Mouse (Mus musculus) left cerebral cortex, adult 11 months (tissue): Measurements from ENCODE around the gene D930048N14Rik.
"Not testable (repeated sequence)": the region's sequence is repeated elsewhere in the genome, so short reads cannot be mapped to it uniquely, and the experiment has no call there.

ENCODE experiments used
- DNase-seq: peaks from one replicate; pipeline ENCODE4 v3.0.0; 2022; ENCODE audit warnings: low spot score

D930048N14Rik gene

DNA sequence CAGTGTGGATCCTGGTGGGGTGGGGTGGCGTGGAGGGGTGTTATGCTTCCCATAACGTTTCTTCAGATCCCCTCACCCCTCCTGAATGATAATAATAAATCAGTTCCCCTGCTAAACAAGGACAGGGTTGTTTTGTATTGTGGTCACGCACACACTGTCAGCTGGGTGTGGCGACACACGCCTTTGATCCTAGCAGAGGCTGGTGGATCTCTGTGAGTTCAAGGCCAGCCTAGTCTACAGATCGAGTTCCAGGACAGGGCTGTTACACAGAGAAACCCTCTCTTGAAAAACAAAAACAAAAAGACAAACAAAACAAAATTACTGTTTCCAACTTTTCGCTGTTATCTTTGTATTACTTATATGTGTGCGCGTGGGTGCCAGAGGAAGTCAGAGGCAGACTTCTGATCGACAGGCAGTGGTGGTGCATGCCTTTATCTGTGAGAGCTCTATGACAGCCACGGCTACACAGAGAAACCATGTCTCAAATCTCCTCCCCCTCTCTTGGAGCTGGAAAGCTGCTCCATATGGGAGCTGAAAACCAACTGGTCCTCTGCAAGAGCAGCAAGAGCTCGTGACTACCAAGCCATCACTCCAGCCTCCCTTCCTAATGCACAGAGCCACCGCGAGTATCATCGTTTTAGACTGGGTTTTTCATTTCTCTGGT lies 21.0 kb upstream of the D930048N14Rik start:
- DNase-seq: no peak

DNA sequence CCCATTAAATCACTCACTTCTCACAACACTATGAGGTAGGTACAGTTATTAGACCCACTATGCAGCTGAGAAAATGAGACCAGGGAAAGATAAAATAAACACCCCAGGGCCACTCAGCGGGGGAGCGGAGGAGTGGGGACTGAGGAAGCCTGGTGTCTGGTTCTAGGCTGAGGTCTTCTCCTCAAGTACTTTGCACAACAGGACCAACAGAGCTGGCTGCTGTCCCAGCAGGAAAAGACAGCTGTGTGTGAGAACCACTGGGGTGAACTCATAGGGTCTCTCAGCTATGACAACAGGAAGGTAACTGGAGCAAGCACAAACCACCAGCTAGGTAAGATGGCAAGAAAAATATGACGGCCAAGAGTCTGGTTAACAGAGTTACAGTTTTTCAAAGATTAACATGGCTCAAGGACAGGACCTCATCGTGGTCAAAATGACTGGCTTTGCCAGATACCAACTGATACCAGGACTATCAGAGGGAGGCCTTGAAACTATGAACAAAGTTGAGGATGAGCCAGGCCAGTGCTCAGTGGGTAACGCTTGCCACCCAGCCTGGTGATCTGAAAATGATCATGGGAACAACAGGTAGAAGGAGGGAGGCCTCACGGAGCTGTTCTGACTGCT lies 18.5 kb upstream of the D930048N14Rik start:
- no peak for DNase-seq

DNA sequence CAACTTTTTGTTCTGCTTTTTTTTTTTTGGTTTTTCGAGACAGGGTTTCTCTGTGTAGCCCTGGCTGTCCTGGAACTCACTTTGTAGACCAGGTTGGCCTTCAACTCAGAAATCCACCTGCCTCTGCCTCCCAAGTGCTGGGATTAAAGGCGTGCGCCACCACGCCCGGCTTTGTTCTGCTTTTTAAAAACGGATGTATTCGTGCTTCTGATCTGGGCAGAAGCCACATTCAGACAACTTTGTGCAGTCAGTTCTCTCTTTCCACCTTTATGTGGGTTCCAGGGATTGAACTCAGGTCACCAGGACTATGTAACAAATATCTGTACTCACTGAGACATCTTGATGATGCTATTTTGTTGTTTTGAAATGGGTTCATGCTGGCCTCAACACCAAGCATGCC lies 17.6 kb upstream of the D930048N14Rik start:
- not testable (repeated sequence) for DNase-seq

DNA sequence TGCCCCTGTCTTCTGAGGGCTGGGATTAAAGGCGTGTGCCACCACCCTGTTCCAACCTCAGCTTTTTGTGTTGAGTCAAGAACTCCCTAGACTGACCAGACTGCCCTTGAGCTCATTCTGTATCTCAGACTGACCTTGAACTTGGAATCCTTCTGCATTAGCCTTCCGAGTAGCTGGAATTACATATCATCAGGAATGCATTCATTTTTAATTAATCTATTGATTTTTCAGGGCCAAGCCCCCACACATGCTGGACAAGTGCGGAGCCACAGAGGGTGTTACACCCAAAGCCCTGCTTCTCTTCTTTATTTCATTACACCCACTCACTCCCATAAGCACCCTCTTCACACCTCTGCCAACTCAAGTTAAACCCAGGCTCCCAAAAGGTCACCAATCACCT lies 17.0 kb upstream of the D930048N14Rik start:
- DNase-seq: no peak

DNA sequence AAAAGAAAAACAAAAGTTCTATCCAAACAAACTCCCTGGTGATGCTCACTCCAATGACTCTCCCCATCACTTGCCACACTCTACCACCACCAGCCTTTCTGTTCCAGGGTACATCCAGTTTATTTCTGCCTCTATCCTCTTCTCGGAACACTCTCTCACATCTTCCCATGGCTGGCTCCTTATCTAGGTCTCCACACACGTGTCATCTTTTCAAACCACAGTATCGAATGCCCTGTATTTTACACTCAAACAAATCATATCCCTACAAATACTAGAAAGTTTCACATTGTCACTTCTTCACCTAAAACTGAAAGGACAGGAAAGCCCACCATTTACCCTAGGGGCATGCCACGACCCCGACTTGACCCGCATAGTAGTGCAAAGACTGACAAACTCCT lies 15.6 kb upstream of the D930048N14Rik start:
- DNase-seq: no peak

DNA sequence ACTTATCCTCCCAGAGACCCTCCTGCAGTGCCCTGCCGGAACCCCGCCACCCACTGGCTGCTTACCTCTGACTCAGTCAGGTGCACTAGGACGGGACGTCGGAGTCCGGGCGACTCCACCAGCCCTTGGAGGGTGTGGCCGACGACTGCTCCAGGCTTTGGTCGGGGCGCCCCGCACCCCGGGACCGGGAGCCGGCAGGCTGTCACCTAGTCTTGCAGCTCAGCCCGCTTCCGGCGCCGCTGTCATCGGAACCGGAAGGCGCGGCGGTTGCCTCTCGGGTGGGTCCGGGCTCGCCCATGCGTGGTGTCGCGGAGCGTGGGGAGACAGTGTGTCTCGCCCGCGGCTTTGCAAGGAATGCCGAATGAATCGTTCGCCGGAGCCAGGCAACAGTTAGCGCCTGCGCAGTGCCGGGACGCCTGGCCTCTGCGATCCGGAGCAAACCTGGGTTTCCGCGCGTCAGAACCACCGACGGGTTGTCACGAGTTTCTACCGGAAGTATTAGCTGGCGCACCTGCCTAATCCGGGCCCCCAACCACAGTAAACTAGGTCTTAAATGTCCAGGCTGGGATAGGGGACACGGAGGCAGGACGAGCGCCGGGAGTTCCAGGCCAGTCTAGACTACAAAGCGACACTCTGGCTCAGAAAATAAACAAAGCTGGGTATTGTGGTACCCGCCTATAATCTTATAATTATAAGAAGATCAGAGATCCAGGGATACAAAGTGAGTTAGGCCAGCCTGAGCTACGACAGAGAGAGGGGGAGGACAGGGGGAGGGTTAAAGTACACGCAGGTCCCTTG lies 15.0 kb upstream of the D930048N14Rik start, which contains the start of gene Rmnd5b:
Rmnd5b (minus strand) TSS at position 372 of the 798 bp plus-strand sequence.
- peak; percentile 90 for DNase-seq

DNA sequence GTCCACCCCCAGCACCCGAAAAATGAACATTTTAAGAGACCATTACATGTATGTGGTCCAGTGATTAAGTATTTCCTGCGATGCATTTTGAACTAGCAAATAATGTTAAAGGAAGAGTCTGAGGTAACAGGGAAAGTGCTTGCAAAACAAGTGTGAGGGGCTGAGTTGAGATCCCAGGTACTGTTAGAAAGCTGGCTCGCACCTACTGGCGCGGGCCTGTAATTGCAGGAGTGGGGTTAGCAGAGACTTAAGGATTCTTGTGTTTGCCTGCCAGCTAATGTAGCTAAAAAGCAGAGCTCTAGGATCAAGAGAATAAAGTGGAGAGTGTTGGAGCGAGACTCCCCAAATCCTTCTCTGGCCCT lies 14.4 kb upstream of the D930048N14Rik start:
- DNase-seq: no peak

DNA sequence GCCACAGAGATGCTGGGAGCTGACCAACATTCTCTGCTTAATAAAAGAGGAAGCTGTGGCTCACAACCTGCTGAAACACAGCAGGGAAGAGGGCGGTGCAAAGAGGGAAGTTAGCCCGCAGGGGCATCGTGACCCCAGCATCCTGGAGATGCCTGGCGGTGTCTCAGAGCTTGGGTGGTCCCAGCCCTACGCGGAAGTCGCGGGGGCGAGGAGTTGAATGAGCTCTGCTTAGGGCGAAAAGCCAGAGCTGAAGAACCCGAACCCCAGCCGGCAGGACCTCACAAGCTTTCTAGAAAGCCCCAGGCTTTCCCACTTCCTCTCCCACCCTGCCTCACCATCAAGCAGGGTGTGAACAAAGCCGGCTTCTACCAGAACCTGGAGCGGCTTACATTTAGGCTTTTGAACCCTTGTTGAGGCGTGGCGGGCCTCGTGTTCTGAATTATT lies 12.8 kb upstream of the D930048N14Rik start:
- no peak for DNase-seq

DNA sequence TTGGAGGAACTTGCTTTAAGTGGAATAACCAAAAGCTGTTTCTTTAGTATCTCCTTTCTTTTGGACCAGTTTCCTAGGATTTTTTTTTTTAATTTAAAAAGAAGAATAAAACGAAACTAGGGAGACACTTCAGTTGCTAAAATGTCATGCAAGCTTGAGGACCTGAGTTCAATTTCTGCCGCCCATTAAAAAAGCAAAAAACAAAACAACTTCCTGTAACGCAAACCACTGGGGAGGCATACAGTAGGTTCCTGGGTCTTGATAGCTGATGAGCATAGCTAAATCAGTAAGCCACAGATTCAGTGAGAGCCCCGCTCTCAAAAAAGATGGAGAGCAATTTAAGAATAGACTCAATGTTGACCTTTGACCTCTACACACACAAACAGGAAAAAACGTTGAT lies 12.3 kb upstream of the D930048N14Rik start:
- no peak for DNase-seq

DNA sequence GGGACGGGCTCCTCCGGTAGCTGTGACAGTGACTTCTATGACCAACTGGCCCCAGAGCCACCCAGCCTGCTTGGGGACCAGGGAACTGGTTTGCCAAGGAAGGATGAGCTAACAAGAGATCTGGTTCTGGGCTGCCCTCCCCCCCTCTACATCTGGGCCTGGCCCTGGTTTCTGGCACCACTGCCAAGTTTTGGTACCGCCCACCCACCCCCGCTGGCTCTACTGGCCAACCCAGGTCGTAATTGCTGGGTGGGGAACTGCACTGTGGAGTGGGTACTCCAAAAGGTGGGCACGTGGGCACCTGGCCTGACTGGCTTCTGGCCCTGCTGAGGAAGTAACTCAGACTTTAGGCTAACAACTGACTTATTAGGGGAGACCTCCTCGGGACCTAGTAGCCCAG lies 10.0 kb upstream of the D930048N14Rik start:
- no peak for DNase-seq

DNA sequence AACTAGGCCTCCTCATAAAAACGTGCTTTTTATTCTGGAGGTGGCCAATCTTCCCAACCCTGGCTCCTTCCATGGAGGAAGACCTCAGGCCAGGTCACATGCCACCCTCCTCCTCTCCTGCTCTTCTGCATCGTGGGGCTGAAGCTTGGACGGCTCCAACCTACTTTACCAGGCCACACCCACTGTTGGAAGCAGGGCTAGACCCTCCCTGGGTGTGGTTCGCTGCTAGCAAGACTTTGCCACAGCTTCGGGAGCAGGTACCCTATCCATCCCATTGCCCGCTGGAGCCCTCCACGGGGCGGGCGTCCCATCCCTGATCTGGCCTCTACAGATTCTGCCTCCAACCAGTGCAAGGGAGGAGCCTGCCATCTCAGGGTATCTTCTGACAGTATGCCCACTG lies 7.6 kb upstream of the D930048N14Rik start:
- no peak for DNase-seq

DNA sequence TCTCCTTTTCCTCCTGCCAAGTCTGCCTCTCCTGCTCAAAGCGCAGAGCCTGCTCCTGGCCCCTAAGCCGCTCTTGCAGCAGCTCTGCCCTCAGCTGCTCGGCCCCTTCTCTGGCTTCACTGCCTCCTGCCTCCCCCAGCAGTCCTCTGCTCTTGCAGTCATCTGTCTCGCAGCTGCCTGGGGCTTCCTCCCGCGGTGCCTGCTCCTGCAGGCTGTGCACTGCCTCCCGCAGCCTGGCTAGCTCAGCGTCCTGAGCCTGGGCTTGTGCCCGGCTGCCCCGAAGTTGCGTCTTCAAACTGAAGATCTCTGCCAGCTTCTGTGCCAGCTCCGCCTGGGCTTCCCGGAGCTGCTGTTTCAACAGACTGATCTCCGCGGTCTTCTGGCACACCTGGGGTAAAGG lies 7.0 kb upstream of the D930048N14Rik start:
- no peak for DNase-seq

DNA sequence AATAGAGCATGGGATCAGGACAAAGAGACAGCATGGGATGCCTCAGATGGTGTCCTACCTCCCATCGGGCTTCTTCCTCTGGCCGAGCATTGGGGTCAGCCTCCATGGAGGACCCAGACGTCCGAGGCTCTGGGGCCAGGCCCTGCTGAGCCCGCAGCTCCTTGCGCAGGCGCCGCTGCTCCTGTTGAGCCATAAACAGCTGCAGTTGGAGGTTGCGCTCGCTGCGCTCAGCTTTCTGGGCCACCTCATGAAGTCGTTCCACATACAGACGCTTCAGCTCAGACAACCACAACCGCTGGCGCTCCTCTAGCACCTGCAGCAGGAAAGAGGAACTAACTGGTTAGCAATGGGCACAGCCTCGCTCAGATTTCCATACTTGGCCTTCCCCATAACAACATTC lies 6.5 kb upstream of the D930048N14Rik start:
- DNase-seq: no peak

DNA sequence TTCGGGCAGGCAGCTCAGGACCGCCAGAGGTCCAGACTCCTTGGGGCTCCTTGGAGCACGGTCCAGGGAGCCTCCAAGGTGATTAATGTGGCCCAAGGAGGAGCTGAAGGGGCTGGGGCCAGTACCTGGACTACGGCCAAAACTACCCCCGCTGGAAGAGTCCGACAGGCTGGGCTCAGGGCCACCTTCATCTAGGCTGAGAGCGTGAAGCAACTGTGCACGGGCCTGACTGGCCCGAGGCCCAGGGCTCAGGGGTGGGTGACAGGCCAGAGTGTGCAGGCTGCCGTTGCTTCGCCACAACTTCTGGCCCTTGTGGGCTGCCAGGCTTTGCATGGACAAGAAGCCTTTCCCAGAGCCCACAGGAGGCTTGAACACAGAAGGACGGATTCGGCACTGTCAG lies 5.5 kb upstream of the D930048N14Rik start:
- DNase-seq: no peak

DNA sequence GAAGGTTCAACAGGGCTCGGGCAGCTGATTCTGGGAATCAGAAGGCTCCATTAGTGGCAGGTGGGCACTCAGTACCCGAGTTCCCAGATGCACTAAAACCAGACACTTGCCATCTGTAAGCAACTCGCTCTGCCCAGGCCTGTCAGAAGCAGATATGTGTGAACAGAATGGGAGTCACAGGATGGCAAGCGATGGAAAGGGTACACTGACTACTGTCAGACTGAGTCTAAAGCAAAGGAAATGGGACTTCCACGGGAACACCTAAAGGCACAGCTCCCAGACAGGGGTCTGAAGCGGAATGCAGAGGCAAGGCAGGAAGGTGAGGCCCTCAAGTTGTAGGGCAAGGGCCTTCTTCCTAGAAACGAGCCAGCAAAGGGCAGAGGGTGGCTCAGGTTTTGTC lies 4.5 kb upstream of the D930048N14Rik start:
- DNase-seq: no peak

DNA sequence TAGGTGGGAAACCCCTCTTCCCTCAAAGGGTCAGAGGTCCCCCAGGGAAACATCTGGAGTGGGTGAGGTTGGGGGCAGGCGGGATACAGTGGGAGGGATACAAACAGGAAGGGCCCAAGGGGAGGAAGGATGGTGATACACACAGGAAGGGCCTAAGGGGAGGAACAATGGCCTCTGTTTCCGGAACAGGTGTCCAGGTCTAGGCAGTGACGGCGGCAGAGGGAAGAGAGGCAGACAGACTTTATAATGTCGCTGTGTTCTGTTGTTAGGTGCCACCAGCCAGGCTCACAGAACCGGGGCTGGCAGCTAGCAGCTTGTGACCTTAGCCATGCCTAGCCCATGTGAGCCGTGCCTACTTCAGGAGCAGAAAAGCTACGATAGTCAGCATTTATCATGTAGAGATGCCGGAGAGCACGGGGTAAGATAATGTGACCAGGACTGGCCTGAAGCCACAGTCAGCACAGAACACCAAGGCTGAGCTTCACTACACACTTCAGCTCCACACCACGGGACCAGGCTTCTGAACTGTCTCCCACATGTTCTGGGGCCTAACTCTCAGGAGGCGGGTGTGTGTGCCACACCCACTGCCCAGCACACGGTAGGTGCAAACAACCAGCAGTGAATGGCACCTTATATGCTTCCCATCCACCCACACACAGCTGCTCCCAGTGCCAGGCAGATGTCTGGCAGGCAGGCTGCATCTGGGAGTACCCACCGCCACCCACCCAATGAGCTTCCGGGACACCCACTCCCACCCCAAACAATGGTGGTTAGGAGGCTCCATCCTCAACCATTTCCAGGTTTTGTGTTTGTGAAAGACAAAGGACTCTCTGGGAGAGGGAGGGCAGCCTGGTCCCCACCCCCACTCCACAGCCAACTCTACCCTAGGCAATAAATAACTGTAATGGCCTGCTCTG lies 3.7 kb upstream of the D930048N14Rik start:
- DNase-seq: no peak

DNA sequence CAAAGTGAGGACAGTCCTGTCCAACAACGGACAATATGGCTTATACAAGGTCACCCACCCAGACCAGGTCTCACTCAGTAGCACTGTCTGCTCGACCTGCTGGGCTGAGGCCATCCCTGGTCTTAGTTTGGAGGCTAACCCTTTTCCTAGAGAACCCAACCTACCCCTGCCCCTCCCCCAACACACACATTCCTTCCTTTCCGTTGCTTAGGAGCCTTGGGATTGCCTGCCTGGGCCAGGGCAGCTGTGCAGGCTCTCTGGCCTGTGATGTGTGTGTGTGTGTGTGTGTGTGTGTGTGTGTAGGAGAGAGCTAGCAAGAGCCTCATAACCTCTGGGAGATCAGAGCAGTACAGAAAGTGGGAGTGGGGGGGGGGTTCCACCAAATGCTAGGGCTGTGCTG lies 2.2 kb upstream of the D930048N14Rik start:
- no peak for DNase-seq

DNA sequence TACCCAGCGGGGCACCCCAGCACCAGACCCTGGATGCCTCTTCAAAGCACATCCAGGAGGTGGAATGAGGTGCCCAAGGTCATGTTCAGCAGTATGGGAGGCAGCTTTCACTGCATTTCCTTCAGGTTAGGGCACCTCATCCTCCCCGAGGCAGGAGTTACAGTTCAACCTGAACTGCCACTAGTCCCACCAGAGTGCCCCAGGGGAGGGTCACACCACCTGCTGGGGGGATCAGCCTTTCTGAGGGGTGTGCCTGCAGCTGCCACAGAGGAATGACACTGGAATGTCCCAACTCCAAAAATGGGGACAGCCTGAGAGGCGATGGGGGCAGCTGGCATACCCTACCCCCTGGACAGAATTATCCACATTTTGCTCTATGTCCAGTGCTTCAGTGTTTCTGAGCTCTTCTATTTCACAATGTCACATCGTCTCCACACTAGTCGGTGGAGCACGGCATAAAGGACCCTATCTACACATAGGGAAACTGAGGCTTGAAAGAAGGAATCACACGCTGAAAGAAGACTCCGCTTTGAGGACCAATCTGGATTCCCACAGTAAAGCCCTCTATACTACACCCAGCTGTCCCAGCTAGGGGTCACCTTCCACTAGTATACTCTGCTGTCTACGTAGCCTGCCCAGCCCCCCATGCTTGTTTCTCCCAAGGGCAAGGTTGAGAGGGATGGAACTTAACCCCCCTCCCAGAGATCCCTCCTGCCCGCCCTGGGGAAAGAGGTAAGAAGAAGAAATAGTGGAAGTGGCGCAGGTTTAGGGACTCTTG lies 1.5 kb upstream of the D930048N14Rik start:
- no peak for DNase-seq

DNA sequence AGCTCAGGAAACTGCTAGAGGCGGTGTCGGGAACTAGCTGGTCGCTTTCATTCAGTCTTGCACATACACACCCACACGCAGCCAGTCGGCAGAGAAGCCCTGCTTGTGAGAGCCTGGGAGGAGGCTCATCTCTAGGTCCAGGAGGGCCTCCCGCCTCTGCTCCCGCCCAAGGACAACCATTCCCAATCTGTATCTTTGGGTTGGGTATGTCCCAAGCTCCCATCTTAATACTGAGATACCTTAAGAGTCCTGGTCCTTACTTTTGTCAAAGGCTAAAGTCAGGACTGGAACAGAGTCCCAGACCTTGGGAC lies 910 bp upstream of the D930048N14Rik start:
- no peak for DNase-seq

DNA sequence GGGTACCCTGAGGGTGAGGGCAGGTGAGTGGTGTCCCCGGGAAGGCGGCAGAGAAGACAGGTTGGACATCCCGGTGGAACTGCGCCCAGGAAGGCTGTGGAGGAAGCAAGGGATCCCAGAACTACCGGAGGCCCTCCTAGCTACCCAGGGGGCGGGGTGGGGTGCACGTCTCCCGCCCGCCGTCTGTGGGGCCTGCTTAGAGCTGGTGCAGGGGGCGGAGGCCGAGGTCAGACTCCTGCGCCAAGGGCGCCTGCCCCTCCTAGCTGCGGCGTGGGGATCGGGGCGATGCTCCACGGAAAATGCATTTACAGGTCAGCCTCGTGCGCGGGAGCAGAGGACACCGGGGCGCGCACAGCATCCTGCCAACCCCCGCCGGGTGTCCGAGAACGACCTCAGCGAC lies 493 bp upstream of the D930048N14Rik start:
- no peak for DNase-seq

DNA sequence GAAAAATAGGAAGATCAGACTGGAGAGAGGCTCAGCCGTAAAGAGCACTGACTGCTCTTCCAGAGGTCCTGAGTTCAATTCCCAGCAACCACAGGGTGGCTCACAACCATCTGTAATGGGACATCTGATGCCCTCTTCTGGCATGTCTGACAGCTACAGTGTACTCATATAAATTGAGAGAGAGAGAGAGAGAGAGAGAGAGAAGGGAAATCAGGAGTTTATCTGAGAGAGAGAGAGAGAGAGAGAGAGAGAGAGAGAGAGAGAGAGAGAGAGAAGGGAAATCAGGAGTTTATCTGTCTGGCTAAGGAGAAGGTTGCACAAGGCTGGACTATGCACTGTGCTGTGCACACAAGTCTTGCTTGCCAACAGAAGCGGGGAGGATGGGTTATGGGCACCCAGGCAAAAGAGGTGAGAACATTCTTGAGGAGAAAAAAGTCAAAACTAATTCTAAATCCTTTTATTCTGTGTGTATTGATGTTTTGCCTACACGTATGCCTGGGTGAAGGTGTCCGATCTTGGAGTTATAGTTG lies 2.2 kb downstream of the D930048N14Rik start:
- no peak for DNase-seq
